Mouse (Mus musculus) right cerebral cortex, postnatal 25 days (tissue): ENCODE measurements around the gene Hist2h3b.
A peak's percentile ranks its signal among the peaks of the same experiment; 100 is the strongest.
"Not testable (repeated sequence)": the region's sequence is repeated elsewhere in the genome, so short reads cannot be mapped to it uniquely, and the experiment has no call there.

Experiments used
- DNase-seq: peaks from one replicate; pipeline ENCODE4 v3.0.0; 2022

Hist2h3b gene

DNA sequence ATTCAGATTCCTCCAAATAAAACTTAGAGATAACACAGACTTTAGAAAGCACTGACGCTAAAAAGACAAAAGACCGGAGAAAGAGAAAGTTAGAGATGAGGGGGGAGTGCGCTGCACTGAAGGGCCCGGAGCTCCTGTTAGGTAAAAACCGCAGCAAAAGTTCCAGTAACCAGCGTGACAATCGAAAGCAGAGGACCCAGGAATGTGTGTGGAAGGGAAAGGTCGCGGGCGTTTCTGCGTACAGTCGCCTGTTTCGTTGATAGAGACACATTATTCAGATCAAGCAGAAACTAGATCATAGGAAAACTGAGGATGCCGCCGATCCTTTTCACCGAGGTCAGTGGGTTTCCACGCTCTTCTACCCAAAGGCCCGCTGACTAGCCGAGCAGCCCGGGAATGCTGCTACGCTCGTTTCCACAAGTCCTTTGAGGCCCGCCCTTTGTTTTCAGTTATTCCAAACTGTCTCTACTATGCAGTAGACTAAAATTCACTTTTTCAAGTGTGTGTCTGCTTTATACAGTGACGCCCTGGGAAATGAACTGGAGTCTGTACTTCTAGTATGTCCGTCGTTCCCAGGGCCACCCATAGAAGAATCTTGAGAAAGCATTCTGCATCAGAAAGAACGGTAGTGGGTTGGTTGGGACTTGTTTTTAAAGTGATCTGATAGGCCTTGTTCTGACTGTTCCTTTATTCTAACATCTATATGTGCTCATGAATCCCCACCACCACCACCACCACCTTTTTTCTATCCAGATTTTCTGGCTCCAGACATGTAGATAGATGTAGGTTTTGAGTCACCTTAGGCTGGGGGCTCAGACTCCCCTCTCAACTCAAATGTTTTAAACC lies 4.7 kb upstream of the Hist2h3b start:
- DNase-seq = peak; percentile 55

DNA sequence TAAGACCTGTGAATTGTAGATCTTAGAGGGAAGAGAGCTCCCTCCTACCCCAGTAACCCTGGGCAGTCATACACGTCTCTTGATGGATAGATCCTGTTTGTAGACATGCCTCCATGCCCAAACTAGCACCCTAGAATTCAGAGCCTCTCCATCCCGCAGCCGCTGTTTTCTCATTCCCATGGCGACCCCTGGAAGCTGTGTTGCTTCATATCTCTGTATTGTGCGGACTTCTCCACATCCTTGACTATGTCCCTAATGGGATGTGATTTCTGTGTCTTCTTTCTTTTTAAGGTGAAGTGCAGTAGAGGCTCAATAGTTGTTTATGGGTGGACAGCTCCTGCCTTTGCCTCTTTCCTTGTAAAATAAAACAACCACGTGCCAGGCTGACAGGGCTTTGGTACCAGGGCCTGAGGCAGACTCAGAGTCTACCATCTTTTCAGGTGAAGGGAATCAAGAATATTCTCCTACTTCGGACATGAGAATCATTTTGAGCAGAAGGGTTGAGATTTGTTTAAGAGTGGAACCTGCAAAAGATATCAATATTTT lies 4.0 kb upstream of the Hist2h3b start:
- DNase-seq = no peak

DNA sequence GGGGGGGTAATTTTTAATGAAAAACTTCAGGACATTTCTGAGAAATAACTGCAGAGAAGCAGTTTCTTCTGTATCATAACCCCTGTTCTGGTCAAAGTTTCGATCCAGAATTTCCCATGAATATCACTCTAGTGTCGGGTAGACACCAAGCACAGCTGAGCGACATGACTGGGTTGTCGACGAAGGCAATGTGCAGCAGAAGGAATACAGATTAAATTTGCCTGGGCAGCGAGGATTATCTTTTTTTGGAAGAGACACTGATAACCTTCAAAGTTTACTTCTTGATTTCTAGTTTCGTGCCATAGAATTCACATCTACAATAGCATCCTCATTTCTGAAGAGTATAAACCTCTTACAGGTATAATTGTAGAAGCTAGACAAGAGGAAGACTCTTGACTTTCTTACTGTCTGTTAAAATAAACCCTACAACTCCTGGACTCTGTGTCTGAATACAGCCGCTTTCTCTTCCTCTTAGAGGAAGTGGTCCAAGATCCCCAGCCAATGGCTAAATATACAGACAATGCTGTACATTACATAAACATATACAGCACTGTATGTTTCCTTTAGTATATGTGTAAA lies 2.2 kb upstream of the Hist2h3b start:
- no peak for DNase-seq

DNA sequence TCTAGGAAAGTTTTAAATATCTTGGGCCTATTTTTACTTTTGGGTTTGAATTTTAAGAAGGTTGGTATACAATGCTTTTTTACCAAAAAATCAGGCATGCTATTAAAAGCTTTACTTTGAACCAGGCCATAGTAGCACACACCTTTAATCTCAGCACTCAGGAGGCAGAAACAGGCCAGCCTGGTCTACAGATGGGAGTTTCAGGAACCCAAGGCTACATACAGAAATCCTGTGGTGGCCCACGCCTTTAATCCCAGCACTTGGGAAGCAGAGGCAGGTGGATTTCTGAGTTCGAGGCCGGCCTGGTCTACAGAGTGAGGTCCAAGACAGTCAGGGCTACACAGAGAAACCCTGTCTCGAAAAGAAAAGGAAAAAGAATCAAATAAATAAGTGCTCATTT lies 913 bp upstream of the Hist2h3b start:
- DNase-seq = no peak

DNA sequence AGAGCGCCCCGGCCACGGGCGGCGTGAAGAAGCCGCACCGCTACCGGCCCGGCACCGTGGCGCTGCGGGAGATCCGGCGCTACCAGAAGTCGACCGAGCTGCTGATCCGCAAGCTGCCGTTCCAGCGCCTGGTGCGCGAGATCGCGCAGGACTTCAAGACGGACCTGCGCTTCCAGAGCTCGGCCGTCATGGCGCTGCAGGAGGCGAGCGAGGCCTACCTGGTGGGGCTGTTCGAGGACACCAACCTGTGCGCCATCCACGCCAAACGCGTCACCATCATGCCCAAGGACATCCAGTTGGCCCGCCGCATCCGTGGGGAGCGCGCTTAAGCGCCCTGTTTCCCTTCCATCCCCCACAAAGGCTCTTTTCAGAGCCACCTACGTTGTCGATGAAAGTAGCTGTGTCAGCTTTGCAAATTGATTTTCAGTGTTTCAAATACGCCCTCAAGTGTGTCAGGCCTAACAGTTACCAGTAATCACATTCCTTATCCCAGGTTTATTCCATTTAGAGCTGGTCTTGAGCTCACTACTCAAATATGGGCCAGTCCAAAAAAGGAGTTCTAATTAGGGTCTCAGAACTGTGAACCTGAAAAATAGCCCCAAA lies 423 bp downstream of the Hist2h3b start:
- not testable (repeated sequence) for DNase-seq

DNA sequence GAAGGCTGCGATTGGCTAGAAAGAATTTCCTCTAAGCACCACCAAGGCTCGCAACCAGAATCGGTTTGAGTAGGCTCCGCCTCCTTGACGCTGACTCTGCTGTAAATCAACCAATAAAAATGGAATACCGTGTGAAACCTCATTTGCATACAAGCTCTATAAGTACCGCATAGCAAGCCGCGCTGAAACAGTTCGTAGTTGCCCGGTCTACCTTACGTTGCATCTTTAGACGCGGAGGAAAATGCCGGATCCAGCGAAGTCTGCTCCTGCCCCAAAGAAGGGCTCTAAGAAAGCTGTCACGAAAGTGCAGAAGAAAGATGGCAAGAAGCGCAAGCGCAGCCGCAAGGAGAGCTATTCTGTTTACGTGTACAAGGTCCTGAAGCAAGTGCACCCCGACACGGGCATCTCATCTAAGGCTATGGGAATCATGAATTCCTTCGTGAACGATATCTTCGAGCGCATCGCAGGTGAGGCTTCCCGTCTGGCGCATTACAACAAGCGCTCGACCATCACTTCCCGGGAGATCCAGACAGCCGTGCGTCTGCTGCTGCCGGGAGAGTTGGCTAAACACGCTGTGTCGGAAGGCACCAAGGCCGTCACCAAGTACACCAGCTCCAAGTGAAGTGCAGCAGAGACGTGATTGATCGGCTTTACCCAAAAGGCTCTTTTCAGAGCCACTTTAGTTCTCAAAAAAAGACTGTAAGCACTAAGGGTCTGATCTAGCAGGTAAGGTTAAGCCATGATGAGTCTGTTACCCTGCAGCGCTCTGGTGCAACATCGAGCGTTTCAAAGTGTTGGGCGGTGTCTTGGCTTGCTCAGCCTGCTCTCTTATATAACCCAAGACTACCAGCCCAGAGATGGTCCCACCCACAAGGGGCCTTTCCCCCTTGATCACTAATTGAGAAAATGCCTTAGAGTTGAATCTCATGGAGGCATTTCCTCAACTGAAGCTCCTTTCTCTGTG lies 1.3 kb downstream of the Hist2h3b start, which contains the start of gene Hist2h2bb:
Gene Hist2h2bb, plus strand, starts transcription at position 242 of the 964 bp plus-strand sequence.
- peak; percentile 88 for DNase-seq

DNA sequence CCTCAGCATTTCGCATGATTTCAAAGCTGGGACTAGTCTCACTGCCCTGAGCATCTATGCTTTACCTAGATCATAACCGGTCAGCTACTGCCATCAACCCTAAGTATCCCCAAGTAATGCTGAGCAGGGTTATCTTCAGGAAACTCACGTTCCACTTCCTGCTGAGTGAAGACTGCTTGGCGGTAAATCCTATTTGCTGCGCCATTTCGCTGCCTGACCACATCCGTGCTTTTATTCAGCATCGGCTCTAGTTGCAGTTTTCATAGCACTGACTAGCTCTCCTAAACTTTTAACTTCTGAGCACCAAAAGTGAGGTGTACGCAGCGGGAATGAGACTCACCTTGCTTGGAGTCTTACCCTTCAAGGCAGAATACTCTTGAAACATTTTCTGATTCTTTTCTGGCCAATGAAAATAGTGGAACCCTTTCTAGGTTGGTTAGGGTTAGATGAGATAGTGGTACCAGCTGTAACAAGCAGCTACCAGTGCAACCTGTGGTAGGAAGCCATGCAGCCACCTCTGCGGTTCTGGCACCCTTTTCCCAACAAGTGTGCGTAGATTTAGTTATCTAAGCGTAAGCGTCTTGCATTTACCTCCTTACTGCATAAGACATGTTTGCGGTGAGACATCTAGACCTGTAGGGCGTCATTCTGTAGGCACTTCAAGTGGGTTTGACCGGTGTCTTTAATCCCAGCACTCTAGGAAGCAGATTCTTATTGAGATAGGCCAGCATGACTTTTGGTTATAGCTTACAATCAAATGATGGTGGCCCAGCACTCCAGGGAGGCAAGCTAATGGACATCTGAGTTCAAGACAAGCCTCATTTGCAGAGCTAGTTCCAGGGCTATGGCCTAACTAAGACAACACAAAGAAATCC lies 5.4 kb downstream of the Hist2h3b start:
- no peak for DNase-seq

DNA sequence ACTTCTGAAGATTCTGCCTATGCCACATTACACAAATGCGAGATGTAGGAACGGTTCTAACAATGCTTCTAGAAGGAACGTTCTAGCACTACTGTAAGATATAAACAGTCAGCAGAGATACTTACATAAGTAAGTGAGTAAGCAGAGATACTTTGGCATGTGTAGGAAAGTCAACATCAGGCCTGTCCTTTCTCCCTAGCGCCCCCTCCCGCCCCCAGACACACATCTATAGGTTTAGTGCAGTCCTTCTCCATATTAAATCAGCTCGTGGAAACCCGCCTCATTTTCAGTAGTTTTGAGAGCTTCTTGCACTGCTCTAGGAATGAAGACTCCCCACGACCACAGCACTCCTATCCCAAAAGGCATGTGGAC lies 9.0 kb downstream of the Hist2h3b start:
- no peak for DNase-seq

DNA sequence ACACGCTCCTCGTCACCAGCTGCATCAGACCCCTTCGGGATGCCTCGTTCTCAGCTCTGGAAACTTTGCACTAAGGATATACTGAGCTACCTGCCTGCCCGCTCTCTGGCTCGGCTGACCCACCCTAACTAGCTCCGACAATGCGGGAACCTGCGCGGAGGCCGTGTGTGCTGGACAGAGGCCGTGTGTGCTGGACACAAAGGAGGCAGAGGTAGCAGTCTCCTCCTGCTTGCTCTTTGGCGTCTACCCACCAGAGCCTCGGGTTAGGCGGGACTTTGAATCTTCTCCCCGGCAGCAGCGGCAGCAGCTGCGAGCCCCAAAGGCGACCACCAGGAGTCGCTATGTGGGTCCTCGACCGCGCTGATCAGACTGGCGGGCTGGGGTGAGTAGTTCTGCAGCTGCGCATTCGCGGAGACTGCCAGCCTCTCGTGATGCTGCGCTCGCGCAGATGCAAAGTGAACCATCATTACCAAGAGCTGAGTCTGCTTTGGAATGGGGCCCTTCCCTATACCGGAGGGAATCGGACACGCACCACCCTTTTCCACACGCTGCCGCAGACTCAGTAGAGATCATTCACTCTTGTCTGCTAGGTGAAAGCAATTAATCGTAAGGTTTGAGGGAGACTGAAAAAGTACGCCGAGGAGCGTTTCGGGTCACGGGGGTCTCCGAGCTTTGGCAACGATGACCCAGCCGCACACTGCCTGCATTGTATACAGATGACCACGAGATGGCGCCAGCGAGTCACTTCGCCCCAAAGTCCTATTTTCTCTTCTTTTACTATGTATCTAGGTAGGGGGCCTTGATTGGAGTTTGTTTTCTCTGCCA lies 9.6 kb downstream of the Hist2h3b start:
- peak; percentile 93 for DNase-seq

DNA sequence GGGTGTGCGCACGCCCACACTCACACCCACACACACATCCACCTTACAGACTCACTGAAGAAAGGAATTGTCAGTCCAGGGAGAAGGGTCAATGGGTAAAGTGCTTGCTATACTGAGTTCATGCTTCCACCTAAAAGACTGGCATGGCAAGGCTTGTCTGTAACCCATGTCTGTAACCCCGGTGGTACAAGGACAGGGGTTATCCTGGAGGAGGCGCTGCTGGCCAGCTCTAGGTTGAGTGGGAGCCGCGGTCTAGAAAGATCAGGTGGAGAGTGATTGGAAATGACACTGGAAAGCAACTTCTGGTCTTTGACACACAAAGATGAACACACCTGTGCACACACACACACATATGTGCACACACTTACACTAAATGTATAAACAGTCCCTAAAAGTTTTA lies 12.2 kb downstream of the Hist2h3b start:
- DNase-seq = no peak

DNA sequence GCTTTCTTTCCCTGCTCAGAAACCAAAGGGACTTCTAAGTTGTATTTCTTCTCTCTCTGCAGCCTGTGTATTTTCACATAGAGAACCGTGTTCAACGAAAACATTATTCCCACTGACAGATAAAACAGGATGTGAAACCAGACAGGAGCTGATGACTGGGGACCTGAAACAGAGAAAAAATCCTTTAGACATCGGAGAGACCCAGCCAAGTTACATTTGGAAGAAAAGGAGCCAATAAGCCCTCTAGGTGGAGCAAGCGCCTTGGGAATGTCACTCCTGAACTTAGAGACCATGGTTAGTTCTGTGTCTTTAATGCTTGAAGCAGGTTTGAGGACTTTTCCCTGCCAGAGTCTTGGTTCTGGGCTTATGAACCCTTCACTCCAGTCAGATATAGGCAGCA lies 16.0 kb downstream of the Hist2h3b start:
- no peak for DNase-seq

DNA sequence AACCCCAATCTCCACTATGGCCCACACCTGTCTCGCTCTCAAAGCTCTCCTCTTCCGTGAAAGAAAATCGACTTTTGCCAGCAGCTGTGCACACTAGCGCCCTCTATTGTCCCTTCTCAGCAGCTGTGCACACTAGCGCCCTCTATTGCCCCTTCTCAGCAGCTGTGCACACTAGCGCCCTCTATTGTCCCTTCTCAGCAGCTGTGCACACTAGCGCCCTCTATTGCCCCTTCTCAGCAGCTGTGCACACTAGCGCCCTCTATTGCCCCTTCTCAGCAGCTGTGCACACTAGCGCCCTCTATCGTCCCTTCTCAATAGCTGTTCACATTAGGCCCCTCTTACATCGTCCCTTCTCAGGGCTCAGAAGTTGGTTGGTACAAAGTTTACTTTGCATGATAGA lies 18.9 kb downstream of the Hist2h3b start:
- not testable (repeated sequence) for DNase-seq

DNA sequence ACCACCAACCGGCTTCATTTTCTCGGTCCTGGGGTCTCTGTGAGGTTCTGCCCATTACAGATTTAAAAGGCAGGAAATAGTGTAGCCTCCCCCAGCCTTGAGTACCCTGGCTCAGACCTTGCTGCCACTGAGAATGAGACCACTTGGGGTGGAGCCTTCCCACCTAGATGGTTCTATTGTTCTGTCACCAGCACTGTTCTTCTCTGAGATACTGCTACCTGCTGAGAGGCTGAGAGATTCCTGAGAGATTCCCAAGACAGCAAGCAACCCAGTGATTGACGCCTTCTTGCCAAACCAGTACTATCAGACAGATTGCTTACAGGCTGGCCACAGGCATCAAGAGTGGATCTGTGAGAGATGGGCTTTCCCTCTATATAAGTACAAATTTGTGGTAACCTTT lies 20.7 kb downstream of the Hist2h3b start:
- DNase-seq = no peak

DNA sequence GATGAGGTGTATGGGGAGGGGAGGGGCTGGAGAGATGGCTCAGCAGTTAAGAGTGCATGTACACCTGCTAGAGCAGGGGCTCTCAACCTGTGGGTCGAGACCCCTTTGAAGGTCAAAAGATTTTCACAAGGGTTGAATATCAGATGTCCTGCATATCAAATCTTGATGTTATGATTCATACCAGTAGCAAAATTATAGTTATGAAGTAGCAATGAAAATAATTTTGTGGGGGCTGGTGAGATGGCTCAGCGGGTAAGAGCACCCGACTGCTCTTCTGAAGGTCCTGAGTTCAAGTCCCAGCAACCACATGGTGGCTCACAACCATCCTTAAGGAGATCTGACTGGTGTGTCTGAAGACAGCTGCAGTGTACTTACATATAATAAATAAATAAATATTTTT lies 22.3 kb downstream of the Hist2h3b start:
- not testable (repeated sequence) for DNase-seq

DNA sequence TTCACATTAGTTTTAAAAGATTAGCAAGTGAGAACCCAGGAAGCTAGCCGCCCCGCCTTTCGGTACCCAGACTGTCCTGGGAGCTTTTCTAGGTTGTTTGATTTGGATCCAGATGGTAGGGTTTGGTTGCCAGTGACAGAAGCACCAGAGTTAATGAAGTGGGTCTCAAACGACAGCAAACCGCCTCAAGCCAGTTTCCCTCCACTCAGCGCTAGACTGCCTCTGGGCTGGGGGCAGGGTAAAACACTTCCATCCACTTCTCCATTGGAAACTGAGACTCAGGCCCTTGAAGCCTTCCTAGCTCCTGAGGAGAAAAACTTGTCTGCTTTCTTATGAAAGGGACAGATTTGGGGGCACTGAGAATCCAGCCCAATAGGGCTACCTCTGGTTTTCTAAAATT lies 24.2 kb downstream of the Hist2h3b start:
- no peak for DNase-seq

DNA sequence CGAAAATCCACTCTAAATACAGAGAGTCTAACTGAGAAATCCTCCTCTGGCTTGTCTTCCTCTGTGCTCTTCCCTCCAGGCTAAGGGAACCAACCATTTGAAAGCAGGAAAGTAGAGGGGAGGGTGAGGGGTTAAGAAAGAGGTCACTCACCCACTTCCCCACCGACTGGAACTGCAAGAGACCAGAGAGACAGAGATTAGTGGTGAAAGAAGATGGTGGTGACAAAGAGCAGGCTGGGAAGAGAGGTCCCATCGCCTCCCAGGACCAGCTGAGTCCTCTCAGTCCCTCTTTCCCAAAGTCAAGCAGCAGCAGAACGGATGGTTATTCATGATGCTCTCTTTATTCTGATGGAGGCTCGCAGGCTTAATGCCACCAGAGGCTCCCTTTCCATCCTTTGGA lies 24.9 kb downstream of the Hist2h3b start:
- DNase-seq = no peak

DNA sequence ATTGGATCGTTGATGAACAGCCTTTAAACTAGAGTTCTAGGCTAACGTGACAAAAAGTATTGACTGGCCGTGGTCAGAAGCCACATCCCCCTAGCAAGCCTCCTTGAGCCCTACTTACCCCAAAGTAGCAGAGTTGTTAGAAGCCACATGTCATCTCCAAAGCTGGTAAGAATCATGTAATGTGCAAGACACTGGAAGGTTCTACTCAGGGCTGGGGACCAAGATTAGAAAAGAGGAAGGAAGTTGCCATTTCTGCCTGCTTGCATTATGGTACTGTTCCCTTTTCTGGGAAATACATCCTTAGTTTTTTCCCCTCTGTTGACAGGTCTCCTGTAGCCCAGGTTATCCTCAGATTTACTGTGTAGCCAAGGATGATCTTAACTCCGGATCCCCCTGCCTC lies 25.3 kb downstream of the Hist2h3b start, which contains the start of gene Fcgr1:
Gene Fcgr1, minus strand, starts transcription at position 183 of the 400 bp plus-strand sequence.
- DNase-seq = no peak

DNA sequence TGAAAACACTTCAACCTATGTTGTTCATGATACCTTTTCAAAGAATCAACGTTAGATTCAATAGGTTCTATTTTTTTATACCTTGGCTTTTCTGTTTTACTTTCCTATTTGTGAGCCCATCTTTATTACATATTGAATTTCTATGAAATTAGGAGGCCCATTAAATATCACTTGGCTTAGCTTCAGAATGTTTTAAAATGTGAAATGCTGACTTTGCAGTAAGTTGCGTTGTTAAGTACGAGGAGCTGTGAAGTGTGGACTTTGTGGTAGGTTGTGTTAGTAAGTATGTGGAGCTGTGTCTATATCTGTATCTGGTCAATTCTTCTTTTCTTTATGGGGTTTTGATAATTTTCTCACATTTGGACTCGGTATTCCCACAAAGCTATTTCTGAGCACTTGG lies 29.9 kb downstream of the Hist2h3b start:
- no peak for DNase-seq

DNA sequence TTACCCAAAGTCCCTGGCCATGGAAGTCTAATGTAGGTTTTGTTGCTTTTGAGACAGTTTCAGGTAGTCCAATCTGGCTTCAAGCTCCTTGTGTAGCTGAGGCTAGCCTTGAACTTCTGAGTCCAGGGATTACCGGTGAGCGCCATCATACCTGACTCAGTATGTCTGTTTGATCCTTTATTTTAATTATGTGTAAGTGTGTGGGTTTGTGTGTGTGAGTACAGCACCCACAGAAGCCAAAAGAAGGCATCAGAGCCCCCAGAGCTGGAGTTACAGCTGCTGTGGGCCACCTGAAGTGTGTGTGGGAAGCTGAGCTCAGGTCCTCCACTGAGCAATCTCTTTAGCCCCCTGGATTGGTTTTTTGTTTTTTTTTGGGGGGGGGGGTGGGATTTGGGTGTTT lies 31.1 kb downstream of the Hist2h3b start:
- no peak for DNase-seq

DNA sequence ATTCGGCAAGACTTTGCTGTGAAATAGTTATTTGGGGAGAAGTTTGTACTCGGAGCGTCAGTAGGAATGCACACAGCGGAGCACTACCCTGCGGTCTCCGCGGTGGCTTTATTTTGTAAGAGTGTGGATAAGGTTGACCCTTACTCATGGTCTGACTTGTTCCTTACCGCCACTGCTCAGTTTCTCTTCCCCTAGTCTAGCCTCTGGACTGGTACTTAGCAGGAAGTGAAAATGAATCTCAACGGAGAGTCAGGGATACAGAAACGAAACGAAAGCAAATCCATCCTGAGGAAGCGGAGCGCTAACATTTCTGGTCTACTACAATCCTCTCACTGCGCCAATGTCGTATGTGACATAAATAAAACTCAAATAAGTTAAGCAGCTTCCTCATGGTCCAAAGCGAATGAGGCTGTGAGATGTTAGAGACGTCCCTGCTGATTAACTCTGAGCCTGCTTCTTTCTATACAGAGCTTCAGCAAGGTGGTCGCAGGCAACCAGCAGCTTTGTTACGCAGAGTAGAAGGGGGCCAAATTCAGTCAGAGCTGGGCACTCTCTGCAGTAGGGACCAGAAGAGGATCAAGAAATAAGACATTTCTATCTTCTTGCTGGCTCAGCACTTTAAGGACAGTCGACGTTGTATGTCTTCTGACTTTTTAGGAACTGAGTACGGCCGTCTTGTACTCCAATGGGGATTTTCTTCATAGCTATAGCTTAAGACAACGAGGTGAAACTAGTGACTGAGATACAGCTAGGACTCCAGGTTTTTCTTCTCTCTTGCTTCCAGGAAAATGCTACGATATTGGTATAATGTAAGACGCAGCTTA lies 32.5 kb downstream of the Hist2h3b start:
- no peak for DNase-seq
